7 mouse cellular contexts compared by ENCODE assay signal in the genomic region with DNA sequence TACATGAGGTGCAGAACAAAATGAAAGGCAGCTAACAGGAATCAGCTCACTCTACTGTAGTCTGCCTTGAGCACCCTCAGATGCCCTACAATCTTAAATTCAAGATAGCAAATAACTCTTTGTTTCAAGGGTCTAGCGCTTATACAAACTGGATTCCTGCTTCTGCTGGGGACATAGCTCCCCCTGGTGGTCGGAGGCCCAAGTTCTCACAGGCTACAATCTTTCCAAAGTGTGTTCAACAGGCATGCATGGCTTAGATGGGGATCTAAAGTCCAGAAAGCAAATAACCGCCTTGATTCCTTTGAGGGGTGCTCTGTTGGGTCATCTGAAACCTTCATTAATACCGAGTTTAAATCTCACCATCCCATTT.
DNase-seq lines count a peak whose midpoint lies in the region; ATAC-seq and TF ChIP-seq lines count a peak whose summit lies in the region.

No protein-coding gene starts in this region.

- no peak for TF ChIP-seq POLR2A in bone marrow macrophage, adult 2 months (IDR thresholded peaks at IDR 0.05; ENCODE audit: borderline replicate concordance, low read depth, low read length)

- TF ChIP-seq EP300 in lung, postnatal 0 days (IDR thresholded peaks at IDR 0.05) = no peak

- no peaks in the 10 kb centered on the region for H3K4me1 ChIP-seq in bone marrow macrophage, adult 2 months (ENCODE audit: control insufficient read depth, insufficient read depth, low read length)
- no peaks in the 10 kb centered on the region for H3K4me1 ChIP-seq in lung, postnatal 0 days (ENCODE audit: insufficient read depth, low read depth, low read length)

- no peaks in the 10 kb centered on the region for H3K36me3 ChIP-seq in lung, postnatal 0 days (ENCODE audit: insufficient read depth, low read length)

- H3K27me3 ChIP-seq in lung, postnatal 0 days (replicated peaks; ENCODE audit: insufficient read depth, low read length) = no peaks in the 10 kb centered on the region

- no peak overlapping the region for H3K4me2 ChIP-seq in lung, postnatal 0 days (replicated peaks; ENCODE audit: low read depth, low read length)

- no peak overlapping the region for H3K9ac ChIP-seq in lung, postnatal 0 days (replicated peaks; ENCODE audit: low read depth)

- no peak overlapping the region for H3K4me3 ChIP-seq in bone marrow macrophage, adult 2 months (ENCODE audit: insufficient read depth, low read length)
- no peak overlapping the region for H3K4me3 ChIP-seq in lung, postnatal 0 days (ENCODE audit: low read depth, low read length)

- no peak overlapping the region for H3K27ac ChIP-seq in bone marrow macrophage, adult 2 months (ENCODE audit: insufficient read depth, low read depth, low read length)
- no peak overlapping the region for H3K27ac ChIP-seq in lung, postnatal 0 days (ENCODE audit: low read length)

- peak; percentile 48; the same call in 1 of the 2 replicates for TF ChIP-seq CTCF in bone marrow macrophage, adult 2 months (IDR thresholded peaks at IDR 0.05; ENCODE audit: low read depth, low read length)
- TF ChIP-seq CTCF in lung, postnatal 0 days (IDR thresholded peaks at IDR 0.05) = peak; percentile 94

- H3K9me3 ChIP-seq in lung, postnatal 0 days (ENCODE audit: low read length) = no peaks in the 10 kb centered on the region

- peak; percentile 46; the same call in 1 of the 2 replicates for ATAC-seq in lung, postnatal 0 days

- WGBS in lung, postnatal 0 days = 13% methylated on average over 4 of the region's 4 CpGs

- DNase-seq in 3134 (ENCODE audit: extremely low read depth, insufficient read length, low spot score) = peak; percentile 20
- peak; percentile 59 for DNase-seq in 3T3-L1 (ENCODE audit: low read depth, low spot score)
- DNase-seq in fibroblast of lung, adult 2 months (ENCODE audit: low read depth) = peak; percentile 15
- peak; percentile 88 for DNase-seq in kidney, postnatal 4 days
- peak; percentile 81 for DNase-seq in lung, postnatal 0 days (ENCODE audit: low spot score)
- peak; percentile 42 for DNase-seq in telencephalon, adult 2 months (ENCODE audit: low read depth, low spot score)

Comparison
In these comparisons a context has a peak if more than half of its experiments do, and no peak if none do; other contexts are left out.
1. DNase-seq: peak in every context shown above with its lines; median percentile 88 in kidney, postnatal 4 days; 81 in lung, postnatal 0 days; 59 in 3T3-L1; 42 in telencephalon, adult 2 months; 20 in 3134; 15 in fibroblast of lung, adult 2 months.